ENCODE assay signal across 31 mouse cellular contexts in the genomic region with DNA sequence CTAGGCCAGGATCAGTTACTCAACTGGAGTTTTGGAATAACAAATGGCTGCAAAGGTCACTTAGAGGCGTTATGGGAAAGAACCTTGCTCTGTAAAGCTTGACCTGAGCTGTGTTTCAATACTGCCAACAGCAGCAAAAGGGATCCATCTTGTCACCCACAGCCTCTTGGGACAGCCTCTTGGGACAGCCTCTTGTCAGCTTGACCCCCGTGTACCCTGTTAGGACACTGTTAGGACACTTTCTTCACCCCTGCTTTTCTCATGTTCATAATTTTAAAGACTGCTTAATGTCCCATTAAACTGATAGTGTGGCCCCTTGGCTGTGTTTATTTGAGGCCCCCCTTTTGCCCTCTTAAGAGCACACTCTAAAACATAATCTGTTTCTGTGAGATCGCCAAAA. TPM values are rescaled to one million over a fixed set of nuclear protein-coding genes. Genes with fewer than 3 reads are reported as not detected.
DNase-seq lines count a peak whose midpoint lies in the region; ATAC-seq and TF ChIP-seq lines count a peak whose summit lies in the region.
"Had no signal": no experiment of that assay in that cellular context is flagged by ENCODE, and none has a peak within 500 bp of the region (broad histone marks: within the 10 kb centered on the region; RNA-seq: fewer than 3 reads in every experiment).

No protein-coding gene starts in this region.

- no peak for TF ChIP-seq POLR2A in kidney, adult 2 months (IDR thresholded peaks at IDR 0.05; ENCODE audit: low read depth, low read length)

- H3K9ac ChIP-seq in kidney, postnatal 0 days (ENCODE audit: low read depth, low read length): no peak overlapping the region
- H3K9ac ChIP-seq in neural tube, embryonic 15.5 days (replicated peaks): no peak overlapping the region
- H3K9ac ChIP-seq: embryonic facial prominence, embryonic 15.5 days; forebrain, embryonic 13.5 days; heart, embryonic 12.5 days; hindbrain, embryonic 14.5 days had no signal

- no peaks in the 10 kb centered on the region for H3K27me3 ChIP-seq in kidney, adult 2 months (replicated peaks; ENCODE audit: control insufficient read depth, insufficient read depth, low read length)
- H3K27me3 ChIP-seq in kidney, postnatal 0 days (ENCODE audit: insufficient read depth, low read length): no peaks in the 10 kb centered on the region
- no peaks in the 10 kb centered on the region for H3K27me3 ChIP-seq in neural tube, embryonic 15.5 days (replicated peaks)
- H3K27me3 ChIP-seq: embryonic facial prominence, embryonic 15.5 days; forebrain, embryonic 13.5 days; heart, embryonic 12.5 days had no signal

- no peaks in the 10 kb centered on the region for H3K36me3 ChIP-seq in kidney, adult 2 months (ENCODE audit: control insufficient read depth, insufficient read depth, low read length)
- no peaks in the 10 kb centered on the region for H3K36me3 ChIP-seq in kidney, postnatal 0 days (ENCODE audit: insufficient read depth, low read length)
- no peaks in the 10 kb centered on the region for H3K36me3 ChIP-seq in neural tube, embryonic 15.5 days
- H3K36me3 ChIP-seq: embryonic facial prominence, embryonic 10.5 days; embryonic facial prominence, embryonic 15.5 days; heart, embryonic 12.5 days had no signal

- peak; percentile 69; the same call in 1 of the 2 replicates for ATAC-seq in kidney, postnatal 0 days (replicated peaks; ENCODE audit: low FRiP score, low read depth)
- ATAC-seq in neural tube, embryonic 15.5 days (ENCODE audit: low FRiP score): no peak
- ATAC-seq: CD4-positive, CD25-positive, alpha-beta regulatory T cell, adult 4 months; forebrain, embryonic 13.5 days; intestine, postnatal 0 days; midbrain, embryonic 16.5 days had no signal

- TF ChIP-seq CTCF in kidney, adult 2 months (conservative IDR thresholded peaks at IDR 0.05; ENCODE audit: insufficient read depth, insufficient read length, low read depth, low read length): no peak
- no peak for TF ChIP-seq CTCF in kidney, postnatal 0 days (IDR thresholded peaks at IDR 0.05; ENCODE audit: low read depth)

- H3K9me3 ChIP-seq in kidney, postnatal 0 days (replicated peaks; ENCODE audit: low read length): no peaks in the 10 kb centered on the region
- no peaks in the 10 kb centered on the region for H3K9me3 ChIP-seq in neural tube, embryonic 15.5 days (replicated peaks)
- H3K9me3 ChIP-seq: embryonic facial prominence, embryonic 10.5 days; embryonic facial prominence, embryonic 15.5 days; forebrain, embryonic 13.5 days; heart, embryonic 12.5 days had no signal

- peak; percentile 40 for DNase-seq in heart, adult 11 months
- no peak for DNase-seq in heart, postnatal 25 days (ENCODE audit: low spot score)
- DNase-seq in adipocyte (ENCODE audit: low spot score): peak; percentile 26
- DNase-seq in kidney, adult 2 months: peak; percentile 59
- peak; percentile 81 for DNase-seq in kidney, postnatal 0 days (ENCODE audit: low spot score)
- no peak for DNase-seq in adrenal gland, adult 18-20 months (ENCODE audit: low spot score in 2 of 2)
- DNase-seq: adrenal gland, adult 8-10 months; cerebellum, adult 2 months; cerebellum, postnatal 25 days; gastrocnemius, postnatal 36 days; heart, adult 2 months; layer of hippocampus, adult 9-11 months; lung, postnatal 10 days; right cerebral cortex, adult 18-20 months; spleen, adult 18-20 months; thymus, adult 18-20 months; thymus, postnatal 25 days had no signal

- H3K4me3 ChIP-seq in kidney, adult 2 months (ENCODE audit: insufficient read depth, low read depth, low read length): no peak overlapping the region
- H3K4me3 ChIP-seq in kidney, postnatal 0 days (replicated peaks; ENCODE audit: low read depth, low read length): no peak overlapping the region
- H3K4me3 ChIP-seq in neural tube, embryonic 15.5 days (replicated peaks): no peak overlapping the region
- H3K4me3 ChIP-seq: embryonic facial prominence, embryonic 10.5 days; embryonic facial prominence, embryonic 15.5 days; forebrain, embryonic 13.5 days; heart, adult 2 months; heart, embryonic 12.5 days had no signal

- intact Hi-C loops in heart, postnatal 25 days (cut with DNase I): no loop called here

- H3K27ac ChIP-seq in kidney, adult 2 months (ENCODE audit: insufficient read depth, low read depth, low read length): no peak overlapping the region
- no peak overlapping the region for H3K27ac ChIP-seq in kidney, postnatal 0 days
- no peak overlapping the region for H3K27ac ChIP-seq in neural tube, embryonic 15.5 days (replicated peaks)
- H3K27ac ChIP-seq: embryonic facial prominence, embryonic 10.5 days; embryonic facial prominence, embryonic 15.5 days; forebrain, embryonic 13.5 days; heart, adult 2 months; hindbrain, embryonic 14.5 days; stomach, postnatal 0 days had no signal

- WGBS in kidney, adult 2 months: 50% methylated on average over 3 of the region's 3 CpGs
- 23% methylated on average over 3 of the region's 3 CpGs for WGBS in kidney, postnatal 0 days
- 66% methylated on average over 3 of the region's 3 CpGs for WGBS in neural tube, embryonic 15.5 days

- H3K4me1 ChIP-seq in kidney, adult 2 months (ENCODE audit: control insufficient read depth, insufficient read depth, low read length): peaks cover 3% of the 10 kb centered on the region; the same call in 1 of the 2 replicates
- 0 out of 2 replicates have a peak, but pooled peaks cover 4% of the 10 kb centered on the region for H3K4me1 ChIP-seq in kidney, postnatal 0 days (replicated peaks; ENCODE audit: insufficient read depth, low read length)
- H3K4me1 ChIP-seq in neural tube, embryonic 15.5 days: peaks cover 6% of the 10 kb centered on the region
- H3K4me1 ChIP-seq: embryonic facial prominence, embryonic 10.5 days; forebrain, embryonic 13.5 days had no signal

- no peak overlapping the region for H3K4me2 ChIP-seq in kidney, postnatal 0 days (ENCODE audit: low read length)
- H3K4me2 ChIP-seq in neural tube, embryonic 15.5 days: no peak overlapping the region
- H3K4me2 ChIP-seq: embryonic facial prominence, embryonic 15.5 days; forebrain, embryonic 13.5 days; heart, embryonic 12.5 days; hindbrain, embryonic 14.5 days had no signal

RNA-seq across cellular contexts. Expression of gene Oit3, which starts 17.1 kb away (rescaled TPM):
- total RNA-seq in heart, postnatal 25 days (2021): not detected
- polyA plus RNA-seq in kidney, adult 2 months (2012; rRNA removed): 1.0 and 1.4 TPM in 2 replicates
- polyA plus RNA-seq in kidney, postnatal 0 days (2015; fragmentation: Nextera tagmentation; extraction: Ambion mirVana): 1.6 and 1.7 TPM in 2 replicates
- polyA plus RNA-seq in neural tube, embryonic 15.5 days (2015; fragmentation: Nextera tagmentation; extraction: Ambion mirVana): 0.09 and 0.47 TPM in 2 replicates
- total RNA-seq in adrenal gland, adult 18-20 months (2021): 1 to 10 TPM; 2.0 to 2.3 TPM
- total RNA-seq: heart, adult 2 months had no signal
- polyA plus RNA-seq: midbrain, embryonic 16.5 days had no signal

RNA-seq across cellular contexts. Expression of gene Pla2g12b, which starts 21.0 kb away (rescaled TPM):
- not detected for total RNA-seq in heart, postnatal 25 days (2021)
- 0.31 and 0.76 TPM in 2 replicates for polyA plus RNA-seq in kidney, adult 2 months (2012; rRNA removed)
- 0.33 and 0.38 TPM in 2 replicates for polyA plus RNA-seq in kidney, postnatal 0 days (2015; fragmentation: Nextera tagmentation; extraction: Ambion mirVana)
- 0.72 TPM in 1 of 2 replicates, not detected in the other for polyA plus RNA-seq in neural tube, embryonic 15.5 days (2015; fragmentation: Nextera tagmentation; extraction: Ambion mirVana)
- total RNA-seq in adrenal gland, adult 18-20 months (2021): not detected
- total RNA-seq: adrenal gland, adult 8-10 months; gastrocnemius, postnatal 36 days; heart, adult 2 months; hematopoietic stem cell, adult 5-6 weeks; left cerebral cortex, postnatal 10 days had no signal
- polyA plus RNA-seq: CD4-positive, CD25-positive, alpha-beta regulatory T cell, adult 4 months; cerebellum, adult 2 months; embryonic facial prominence, embryonic 10.5 days; forebrain, embryonic 13.5 days; hindbrain, embryonic 14.5 days; limb, embryonic 11.5 days; midbrain, embryonic 16.5 days; neural tube, embryonic 11.5 days had no signal

RNA-seq across cellular contexts. Expression of gene Gm10273, which starts 29.0 kb away (rescaled TPM):
- 100 to 1,000 TPM; 130 to 168 TPM for total RNA-seq in heart, postnatal 25 days (2021)
- 10.3 and 15.9 TPM in 2 replicates for polyA plus RNA-seq in kidney, adult 2 months (2012; rRNA removed)
- polyA plus RNA-seq in kidney, postnatal 0 days (2015; fragmentation: Nextera tagmentation; extraction: Ambion mirVana): 7.4 and 10.0 TPM in 2 replicates
- polyA plus RNA-seq in neural tube, embryonic 15.5 days (2015; fragmentation: Nextera tagmentation; extraction: Ambion mirVana): 7.3 and 7.7 TPM in 2 replicates
- 10 to 100 TPM; 64.8 to 84.7 TPM for total RNA-seq in adrenal gland, adult 18-20 months (2021)
- polyA plus RNA-seq: embryonic facial prominence, embryonic 15.5 days had no signal

Comparison
In these comparisons a context has a peak if more than half of its experiments do, and no peak if none do; other contexts are left out.
1. DNase-seq: peak in heart, adult 11 months (single experiment), adipocyte (single experiment), kidney, adult 2 months (single experiment) and kidney, postnatal 0 days (single experiment); none in heart, postnatal 25 days (single experiment) and adrenal gland, adult 18-20 months (0 of 2).